Mouse (Mus musculus) forebrain, embryonic 14.5 days (tissue): ENCODE data around the gene Dmpk. TPM values are rescaled to one million over a fixed set of nuclear protein-coding genes. Genes with fewer than 3 reads are reported as not detected.

Experiments used
- ATAC-seq: fragments of 200-750 bp; cut with Nextera tagmentation; 2 replicates; pipeline ENCODE4 v1.8.0; 2017; ENCODE audit warnings: mild to moderate bottlenecking, moderate library complexity
- DNase-seq: peaks from one replicate; pipeline ENCODE4 v3.0.0-alpha.2; 2015; ENCODE audit warnings: low spot score
- H3K27ac ChIP-seq: fragments of 300-500 bp; sonication (generic); 2 replicates; pipeline ENCODE4 v1.5.1; 2014; ENCODE audit warnings: low read depth, mild to moderate bottlenecking, control low read depth, low read length, moderate library complexity
- H3K27me3 ChIP-seq: fragments of 300-500 bp; sonication (generic); replicated peaks from 2 replicates; pipeline ENCODE4 v1.6.1; 2014; ENCODE audit warnings: low read length, control low read depth, mixed read lengths; ENCODE audit not compliant: control insufficient read depth, insufficient read depth
- H3K36me3 ChIP-seq: fragments of 300-500 bp; sonication (generic); 2 replicates; pipeline ENCODE4 v1.6.1; 2014; ENCODE audit warnings: low read length, control low read depth; ENCODE audit not compliant: control insufficient read depth, insufficient read depth
- H3K4me1 ChIP-seq: fragments of 300-500 bp; sonication (generic); 2 replicates; pipeline ENCODE4 v1.6.1; 2014; ENCODE audit warnings: antibody characterized with exemption, low read length, control low read depth; ENCODE audit not compliant: control insufficient read depth, insufficient read depth
- H3K4me2 ChIP-seq: fragments of 300-500 bp; sonication (generic); 2 replicates; pipeline ENCODE4 v1.6.1; 2014; ENCODE audit warnings: mild to moderate bottlenecking, control low read depth, low read length
- H3K4me3 ChIP-seq: fragments of 300-500 bp; sonication (generic); 2 replicates; pipeline ENCODE4 v1.5.1; 2014; ENCODE audit warnings: low read depth, low read length, control low read depth
- H3K9ac ChIP-seq: fragments of 300-500 bp; sonication (generic); 2 replicates; pipeline ENCODE4 v1.6.1; 2014; ENCODE audit warnings: mild to moderate bottlenecking, low read length, control low read depth, moderate library complexity
- H3K9me3 ChIP-seq: fragments of 300-500 bp; sonication (generic); replicated peaks from 2 replicates; pipeline ENCODE4 v1.6.1; 2016; ENCODE audit warnings: low read length, control low read depth, mixed read lengths; ENCODE audit not compliant: control insufficient read depth
- WGBS: fragments of 180-500 bp; shearing (Covaris S2); extraction: QIAGEN DNeasy Blood & Tissue Kit; methylation state at CpG from one replicate; pipeline ENCODE4 v1.1.7; 2014; 5-methylcytosine and 5-hydroxymethylcytosine counted together
- polyA plus RNA-seq: library from polyadenylated mRNA; unstranded; fragments of >200 nt; fragmentation: Nextera tagmentation; extraction: Ambion mirVana; gene quantifications from 2 replicates; pipeline ENCODE4 v1.2.1, GENCODE M21; 2014

Gene Dmpk
- 4.4 and 7.8 TPM in 2 replicates for polyA plus RNA-seq

DNA sequence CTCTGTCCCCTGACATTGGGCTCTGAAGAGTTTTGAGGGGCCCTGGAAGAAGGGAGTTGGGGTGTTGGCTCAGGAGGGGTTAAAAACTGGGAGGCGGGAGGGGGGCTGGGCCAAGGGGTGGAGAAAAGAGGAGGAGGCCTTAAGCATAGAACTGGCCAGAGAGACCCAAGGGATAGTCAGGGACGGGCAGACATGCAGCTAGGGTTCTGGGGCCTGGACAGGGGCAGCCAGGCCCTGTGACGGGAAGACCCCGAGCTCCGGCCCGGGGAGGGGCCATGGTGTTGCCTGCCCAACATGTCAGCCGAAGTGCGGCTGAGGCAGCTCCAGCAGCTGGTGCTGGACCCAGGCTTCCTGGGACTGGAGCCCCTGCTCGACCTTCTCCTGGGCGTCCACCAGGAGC is at the start of gene Dmpk:
Gene Dmpk, plus strand, starts transcription at position 149 of the 400 bp plus-strand sequence.
- no peak for DNase-seq
- Histone ChIP-seq H3K9me3 (no peaks in the 10 kb centered on the region), H3K4me1 (no peaks in the 10 kb centered on the region), H3K9ac (no peak within 1 kb of the TSS), H3K4me2 (no peak within 1 kb of the TSS), H3K4me3 (no peak within 1 kb of the TSS), H3K36me3 (peaks cover 75% of the 10 kb centered on the region), H3K27me3 (no peaks in the 10 kb centered on the region), H3K27ac (no peak within 1 kb of the TSS)
- ATAC-seq = no peak
- WGBS = 59% methylated on average over 10 of the region's 10 CpGs

DNA sequence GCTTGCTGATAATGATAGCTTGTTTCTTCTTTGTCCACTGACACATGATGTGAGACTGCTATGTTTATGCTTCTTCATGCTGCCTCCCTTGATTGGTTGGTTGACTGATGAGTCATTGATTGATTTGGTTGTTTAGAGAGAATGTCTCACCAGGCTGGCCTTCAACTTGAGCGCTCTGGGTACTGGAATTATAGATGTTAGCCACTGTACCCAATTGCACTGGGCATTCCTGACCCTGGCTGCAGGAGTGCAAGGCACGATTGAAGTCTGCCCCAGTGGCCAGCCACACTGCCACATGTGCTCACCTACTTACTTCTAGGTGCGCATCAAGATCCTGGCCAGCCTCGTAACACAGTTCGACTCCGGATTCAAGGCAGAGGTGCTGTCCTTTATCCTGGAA is 39.0 kb upstream of the Dmpk start:
- H3K27me3 ChIP-seq = no peaks in the 10 kb centered on the region
- 98% methylated on average over 6 of the region's 6 CpGs for WGBS
- H3K4me1 ChIP-seq = no peaks in the 10 kb centered on the region
- no peak overlapping the region for H3K9ac ChIP-seq
- DNase-seq (no peak), ATAC-seq (no peak)
- no peak overlapping the region for H3K4me3 ChIP-seq
- no peaks in the 10 kb centered on the region for H3K9me3 ChIP-seq
- H3K36me3 ChIP-seq = peaks cover 100% of the 10 kb centered on the region
- H3K4me2 ChIP-seq = no peak overlapping the region
- no peak overlapping the region for H3K27ac ChIP-seq

DNA sequence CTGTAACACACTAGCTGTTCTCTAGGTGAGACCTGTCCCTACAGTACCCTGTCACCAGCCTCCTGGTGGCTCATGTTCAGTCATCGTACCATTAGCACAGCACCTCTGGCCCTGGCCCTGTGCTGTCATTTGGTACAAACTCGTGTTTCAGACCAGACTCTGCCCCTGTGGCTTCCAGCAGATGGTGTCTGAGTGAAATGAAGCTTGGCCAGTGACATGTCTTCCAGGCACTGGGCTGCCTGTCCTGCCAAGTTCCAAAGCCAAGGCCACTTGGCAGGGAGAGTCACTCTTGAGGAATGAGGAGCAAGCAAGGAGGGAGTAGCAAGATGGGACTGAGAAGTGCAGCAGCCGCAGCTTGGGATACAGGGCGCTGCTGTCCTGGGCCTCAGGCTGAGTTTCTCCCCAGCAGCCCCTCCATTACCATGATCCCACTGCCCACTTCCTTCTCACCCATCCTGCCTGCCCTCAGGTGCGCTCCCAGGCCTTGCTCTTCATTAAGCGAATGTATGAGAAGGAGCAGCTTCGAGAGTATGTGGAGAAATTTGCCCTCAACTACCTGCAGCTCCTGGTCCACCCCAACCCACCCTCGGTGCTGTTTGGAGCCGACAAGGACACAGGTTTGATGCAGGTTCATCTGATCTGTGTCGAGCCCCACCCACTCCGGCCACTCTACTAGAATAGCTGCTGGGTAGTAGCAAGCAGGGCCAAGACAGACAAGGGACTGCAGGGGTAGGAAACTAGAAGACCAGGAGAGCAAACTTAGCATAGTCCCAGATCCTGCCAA is 37.2 kb upstream of the Dmpk start:
- Histone ChIP-seq H3K4me1 (no peaks in the 10 kb centered on the region), H3K27ac (no peak overlapping the region), H3K36me3 (peaks cover 100% of the 10 kb centered on the region), H3K4me3 (no peak overlapping the region), H3K27me3 (no peaks in the 10 kb centered on the region), H3K4me2 (no peak overlapping the region), H3K9me3 (no peaks in the 10 kb centered on the region), H3K9ac (no peak overlapping the region)
- DNase-seq (no peak), ATAC-seq (no peak)
- 95% methylated on average over 11 of the region's 11 CpGs for WGBS

DNA sequence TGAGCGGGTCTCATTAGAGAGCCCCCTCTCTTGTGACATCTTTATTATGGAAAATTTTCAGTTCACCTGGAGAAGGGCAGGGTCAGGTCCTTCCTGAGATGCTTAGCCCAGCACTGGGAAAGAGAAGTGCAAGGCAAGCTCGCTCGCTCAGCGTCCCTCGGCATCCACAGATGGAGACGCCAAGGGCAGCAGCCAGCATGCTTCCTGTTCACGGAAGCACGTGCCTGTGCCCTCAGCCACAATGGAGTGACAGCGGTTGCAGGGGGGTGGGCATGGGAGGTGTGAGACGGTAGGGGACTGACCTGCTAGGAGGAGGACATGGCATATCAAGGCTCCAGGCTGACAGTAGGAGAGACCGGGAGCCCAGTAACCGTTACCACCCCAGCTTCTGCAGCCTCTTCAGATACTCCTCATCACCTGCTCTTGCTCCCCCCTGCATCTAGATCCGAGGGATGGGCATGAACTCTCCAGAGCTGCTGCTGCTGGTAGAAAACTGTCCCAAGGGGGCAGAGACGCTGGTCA is 35.6 kb upstream of the Dmpk start:
- Histone ChIP-seq H3K9me3 (no peaks in the 10 kb centered on the region), H3K4me1 (no peaks in the 10 kb centered on the region), H3K4me3 (no peak overlapping the region), H3K36me3 (peaks cover 92% of the 10 kb centered on the region), H3K27me3 (no peaks in the 10 kb centered on the region), H3K4me2 (no peak overlapping the region), H3K9ac (no peak overlapping the region), H3K27ac (no peak overlapping the region)
- no peak for ATAC-seq
- DNase-seq = no peak
- 91% methylated on average over 14 of the region's 14 CpGs for WGBS

DNA sequence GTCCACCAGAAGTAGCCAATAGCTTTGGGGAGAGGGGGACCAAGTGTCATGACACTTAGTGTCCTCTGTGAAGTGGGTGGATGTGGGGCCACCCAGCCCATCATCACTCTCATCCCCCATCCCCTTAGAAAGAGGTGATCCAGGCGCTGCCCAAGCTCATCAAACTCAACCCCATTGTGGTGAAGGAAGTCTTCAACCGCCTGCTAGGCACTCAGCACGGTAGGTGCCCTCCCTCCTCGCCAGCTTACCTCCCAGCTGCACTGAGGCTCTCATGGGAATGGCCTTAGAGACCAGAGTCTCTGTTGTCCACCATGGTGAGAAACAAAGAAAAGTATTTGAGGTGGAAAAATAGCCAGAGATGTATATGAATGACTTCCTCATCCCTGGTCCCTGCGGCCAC is 34.4 kb upstream of the Dmpk start:
- no peak for DNase-seq
- H3K27me3 ChIP-seq = no peaks in the 10 kb centered on the region
- no peaks in the 10 kb centered on the region for H3K4me1 ChIP-seq
- H3K4me2 ChIP-seq = no peak overlapping the region
- no peak overlapping the region for H3K4me3 ChIP-seq
- H3K36me3 ChIP-seq = peaks cover 81% of the 10 kb centered on the region
- H3K27ac ChIP-seq = no peak overlapping the region
- H3K9ac ChIP-seq = no peak overlapping the region
- no peak for ATAC-seq
- no peaks in the 10 kb centered on the region for H3K9me3 ChIP-seq
- 89% methylated on average over 5 of the region's 5 CpGs for WGBS

DNA sequence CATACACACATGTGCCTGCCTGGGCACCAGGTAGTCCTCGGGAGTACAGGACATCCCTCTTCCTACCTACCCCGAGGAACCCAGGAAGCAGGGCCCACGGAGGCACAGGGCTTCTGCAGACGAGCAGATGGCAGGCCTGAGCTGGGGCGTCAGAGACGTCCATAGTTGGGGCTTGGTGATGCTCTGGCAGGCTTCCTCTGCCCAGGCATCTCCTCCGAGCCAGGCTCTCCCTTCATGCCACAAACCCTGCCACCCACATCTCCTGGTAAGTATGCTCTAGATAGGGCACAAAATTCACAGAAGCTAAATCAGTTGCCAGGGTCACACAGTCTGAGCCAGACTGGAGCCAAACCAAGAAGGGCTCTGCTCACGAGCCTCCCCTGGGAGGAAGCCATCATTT is 33.5 kb upstream of the Dmpk start:
- Histone ChIP-seq H3K27ac (no peak overlapping the region), H3K4me1 (no peaks in the 10 kb centered on the region), H3K27me3 (no peaks in the 10 kb centered on the region), H3K36me3 (peaks cover 71% of the 10 kb centered on the region), H3K9me3 (no peaks in the 10 kb centered on the region), H3K9ac (no peak overlapping the region), H3K4me3 (no peak overlapping the region), H3K4me2 (no peak overlapping the region)
- WGBS = 87% methylated on average over 8 of the region's 8 CpGs
- DNase-seq (no peak), ATAC-seq (no peak)

DNA sequence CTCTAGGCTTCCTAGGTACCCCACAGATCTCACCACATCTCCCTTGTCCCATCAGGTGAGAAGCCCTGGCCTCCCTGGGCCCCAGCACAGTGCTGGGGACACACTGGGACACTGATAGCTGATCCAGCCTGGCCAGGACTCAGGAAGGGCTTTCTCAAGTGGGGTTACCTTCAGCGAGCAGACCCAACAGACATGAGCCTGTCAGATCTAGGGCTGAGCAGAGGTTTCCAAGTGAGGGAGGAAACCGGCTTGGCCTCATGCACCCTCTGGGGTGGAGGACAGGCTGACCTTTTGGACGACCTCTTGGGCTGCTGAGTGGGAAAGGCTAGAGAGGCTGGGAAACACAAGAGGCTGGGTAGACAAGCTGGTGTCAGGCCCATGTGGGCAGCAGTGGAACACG is 32.5 kb upstream of the Dmpk start:
- Histone ChIP-seq H3K27ac (no peak overlapping the region), H3K27me3 (no peaks in the 10 kb centered on the region), H3K4me3 (no peak overlapping the region), H3K36me3 (peaks cover 61% of the 10 kb centered on the region), H3K4me1 (no peaks in the 10 kb centered on the region), H3K4me2 (no peak overlapping the region), H3K9ac (no peak overlapping the region), H3K9me3 (no peaks in the 10 kb centered on the region)
- ATAC-seq (no peak), DNase-seq (no peak)
- WGBS = 72% methylated on average over 4 of the region's 4 CpGs

DNA sequence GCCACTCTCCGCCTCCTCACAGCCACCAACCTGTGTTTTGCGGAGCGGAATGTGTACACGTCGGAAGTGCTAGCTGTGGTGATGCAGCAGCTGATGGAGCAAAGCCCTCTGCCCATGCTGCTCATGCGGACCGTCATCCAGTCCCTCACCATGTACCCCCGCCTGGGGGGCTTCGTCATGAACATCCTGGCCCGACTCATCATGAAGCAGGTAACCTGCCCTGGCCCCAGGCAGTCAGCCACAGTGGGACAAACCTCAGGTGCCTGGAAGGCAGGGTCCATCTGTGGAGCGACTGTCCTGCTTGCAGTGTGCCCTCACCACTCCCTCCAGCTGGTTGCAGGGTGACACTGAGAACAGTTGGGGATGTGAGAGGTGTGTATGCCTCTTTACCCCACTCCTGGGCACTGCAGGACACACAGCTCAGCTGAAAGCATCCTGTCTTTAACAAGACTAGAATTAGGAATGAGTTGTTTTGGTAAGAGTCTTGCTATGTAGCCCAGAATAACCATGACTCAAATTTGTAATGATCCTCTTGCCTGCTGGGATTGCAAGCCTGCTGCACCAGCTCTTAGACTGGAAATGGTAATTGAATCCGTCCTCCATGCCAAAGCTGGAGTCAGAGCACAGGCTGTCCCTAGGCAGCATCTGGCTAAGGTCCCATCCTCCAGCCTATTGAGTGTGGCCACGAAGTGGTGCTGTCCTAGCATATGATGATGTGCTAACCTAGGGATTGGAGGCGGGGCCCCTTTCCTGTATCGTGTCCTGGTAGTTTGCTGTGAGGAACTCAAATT is 31.1 kb upstream of the Dmpk start:
- H3K36me3 ChIP-seq = peaks cover 48% of the 10 kb centered on the region
- ATAC-seq (no peak), DNase-seq (no peak)
- 89% methylated on average over 15 of the region's 15 CpGs for WGBS
- H3K9ac ChIP-seq = no peak overlapping the region
- H3K27ac ChIP-seq = no peak overlapping the region
- no peaks in the 10 kb centered on the region for H3K4me1 ChIP-seq
- H3K27me3 ChIP-seq = no peaks in the 10 kb centered on the region
- H3K4me2 ChIP-seq = no peak overlapping the region
- H3K4me3 ChIP-seq = no peak overlapping the region
- no peaks in the 10 kb centered on the region for H3K9me3 ChIP-seq

DNA sequence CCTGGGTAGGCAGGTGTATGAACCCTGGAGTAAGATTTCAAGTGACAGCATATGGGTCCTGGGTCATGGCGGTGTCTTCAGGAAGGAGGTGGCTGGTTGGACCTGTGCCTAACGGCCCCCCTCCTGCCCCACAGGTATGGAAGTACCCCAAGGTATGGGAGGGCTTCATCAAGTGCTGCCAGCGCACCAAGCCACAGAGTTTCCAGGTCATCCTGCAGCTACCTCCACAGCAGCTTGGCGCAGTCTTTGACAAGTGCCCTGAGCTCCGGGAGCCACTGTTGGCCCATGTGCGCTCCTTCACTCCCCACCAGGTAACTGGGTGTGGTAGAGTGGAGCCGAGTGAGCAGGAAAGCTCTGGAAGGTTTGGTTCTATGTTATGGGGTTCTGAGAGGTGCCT is 30.5 kb upstream of the Dmpk start:
- no peaks in the 10 kb centered on the region for H3K9me3 ChIP-seq
- no peak overlapping the region for H3K4me2 ChIP-seq
- H3K27ac ChIP-seq = no peak overlapping the region
- no peak for ATAC-seq
- H3K9ac ChIP-seq = no peak overlapping the region
- 91% methylated on average over 7 of the region's 7 CpGs for WGBS
- H3K27me3 ChIP-seq = no peaks in the 10 kb centered on the region
- H3K4me1 ChIP-seq = no peaks in the 10 kb centered on the region
- no peak for DNase-seq
- H3K4me3 ChIP-seq = no peak overlapping the region
- peaks cover 42% of the 10 kb centered on the region for H3K36me3 ChIP-seq
